Mouse (Mus musculus) cerebellum, postnatal 36 days (tissue): ENCODE data around the gene Ubl4b.

Experiments
- DNase-seq, 2 experiments: peaks; one replicate each; pipeline ENCODE4 v3.0.0; 2021 to 2022; ENCODE audit warnings: mixed read lengths in 2 of 2

Gene Ubl4b

GRCm38 (mm10) chr3:107567766-107568165 lies 12.9 kb upstream of the Ubl4b start:
- DNase-seq, result no peak

GRCm38 (mm10) chr3:107565331-107565730 lies 10.5 kb upstream of the Ubl4b start:
- DNase-seq, result no peak

GRCm38 (mm10) chr3:107563880-107564279 lies 9.0 kb upstream of the Ubl4b start:
- DNase-seq, result no peak

- DNase-seq, result peak in 1 of 2 experiments; percentile 24
These were observed 7.7 kb upstream of the Ubl4b start for GRCm38 (mm10) chr3:107562591-107562990.

GRCm38 (mm10) chr3:107562104-107562503 lies 7.2 kb upstream of the Ubl4b start:
- DNase-seq, result no peak

- DNase-seq, result peak; percentile 77
These were observed 4.3 kb upstream of the Ubl4b start for GRCm38 (mm10) chr3:107559183-107559582.

- no peak for DNase-seq
These were observed 3.9 kb upstream of the Ubl4b start for GRCm38 (mm10) chr3:107558740-107559139.

GRCm38 (mm10) chr3:107550409-107551049 lies 4.3 kb downstream of the Ubl4b start:
- peak; percentile 84 for DNase-seq

- DNase-seq, result peak; percentile 76 to 77
These were observed 7.9 kb downstream of the Ubl4b start for GRCm38 (mm10) chr3:107546956-107547355.

GRCm38 (mm10) chr3:107545716-107546412 lies 9.0 kb downstream of the Ubl4b start:
- DNase-seq, result no peak

GRCm38 (mm10) chr3:107545278-107545677 lies 9.6 kb downstream of the Ubl4b start:
- DNase-seq, result no peak

- DNase-seq, result no peak
These were observed 11.5 kb downstream of the Ubl4b start for GRCm38 (mm10) chr3:107543158-107544080.

- DNase-seq, result no peak
These were observed 12.3 kb downstream of the Ubl4b start for GRCm38 (mm10) chr3:107542584-107542983.

- DNase-seq, result no peak
These were observed 17.4 kb downstream of the Ubl4b start for GRCm38 (mm10) chr3:107537504-107537889.

- DNase-seq, result peak; percentile 72 to 73
These were observed 17.9 kb downstream of the Ubl4b start for GRCm38 (mm10) chr3:107536810-107537503.

GRCm38 (mm10) chr3:107534951-107535350 lies 19.9 kb downstream of the Ubl4b start:
- DNase-seq, result no peak

GRCm38 (mm10) chr3:107533532-107533931 lies 21.3 kb downstream of the Ubl4b start:
- peak; percentile 48 to 52 for DNase-seq

- no peak for DNase-seq
These were observed 24.3 kb downstream of the Ubl4b start for GRCm38 (mm10) chr3:107530581-107530980.

- DNase-seq, result no peak
These were observed 25.7 kb downstream of the Ubl4b start for GRCm38 (mm10) chr3:107529182-107529581.

GRCm38 (mm10) chr3:107528401-107529118 lies 26.3 kb downstream of the Ubl4b start:
- peak; percentile 71 to 74 for DNase-seq

- DNase-seq, result no peak
These were observed 30.3 kb downstream of the Ubl4b start for GRCm38 (mm10) chr3:107524547-107524946.

GRCm38 (mm10) chr3:107520931-107521330 lies 33.9 kb downstream of the Ubl4b start:
- no peak for DNase-seq
